In genomic region chr11:98550311-98550974, GRCm38 (mm10) we compare ENCODE assay signal across 8 mouse cellular contexts. TPM values are rescaled to one million over a fixed set of nuclear protein-coding genes. Genes with fewer than 3 reads are reported as not detected.
A peak's percentile ranks its signal among the peaks of the same experiment; 100 is the strongest.
DNase-seq lines count a peak whose midpoint lies in the region; ATAC-seq lines count a peak whose summit lies in the region.

No protein-coding gene starts in this region.

- peak overlapping the region; percentile 85 for H3K4me2 ChIP-seq in forebrain, embryonic 11.5 days (ENCODE audit: low read depth, low read length, severe bottlenecking)
- peak overlapping the region; percentile 75 for H3K4me2 ChIP-seq in liver, embryonic 11.5 days

- WGBS in forebrain, embryonic 11.5 days = 17% methylated on average over 20 of the region's 20 CpGs
- WGBS in liver, embryonic 11.5 days = 17% methylated on average over 20 of the region's 20 CpGs

- no peak for DNase-seq in forebrain, embryonic 11.5 days (ENCODE audit: low spot score)
- no peak for DNase-seq in liver, embryonic 11.5 days (ENCODE audit: low spot score)
- no peak for DNase-seq in frontal cortex, adult 2 months (ENCODE audit: extremely low spot score in 1 of 2, low spot score in 1 of 2)
- DNase-seq in cerebellum, adult 11-12 months = no peak
- DNase-seq in adrenal gland, postnatal 10 days = no peak

- no peak for ATAC-seq in megakaryocyte, adult 5-6 weeks (ENCODE audit: poor library complexity, severe bottlenecking)
- no peak for ATAC-seq in forebrain, embryonic 11.5 days (replicated peaks; ENCODE audit: low FRiP score)
- no peak for ATAC-seq in liver, embryonic 11.5 days (replicated peaks; ENCODE audit: low FRiP score)
- peak; percentile 52 for ATAC-seq in neutrophil, adult 5-6 weeks (ENCODE audit: extremely low read depth, insufficient number of reproducible peaks, low FRiP score, poor library complexity, severe bottlenecking)

- H3K9ac ChIP-seq in forebrain, embryonic 11.5 days (ENCODE audit: low read length) = peak overlapping the region; percentile 67
- H3K9ac ChIP-seq in liver, embryonic 11.5 days (ENCODE audit: low read depth, low read length) = peak overlapping the region; percentile 65

- H3K9me3 ChIP-seq in megakaryocyte, embryonic 14.5 days = 0 out of 2 replicates have a peak, but pooled peaks cover 2% of the 10 kb centered on the region
- no peaks in the 10 kb centered on the region for H3K9me3 ChIP-seq in forebrain, embryonic 11.5 days (ENCODE audit: control insufficient read depth, low read length)
- no peaks in the 10 kb centered on the region for H3K9me3 ChIP-seq in liver, embryonic 11.5 days (ENCODE audit: control insufficient read depth, low read length)

- no peaks in the 10 kb centered on the region for H3K36me3 ChIP-seq in megakaryocyte, embryonic 14.5 days (replicated peaks; ENCODE audit: low read length)
- no peaks in the 10 kb centered on the region for H3K36me3 ChIP-seq in forebrain, embryonic 11.5 days (ENCODE audit: control insufficient read depth, insufficient read depth, low read length)
- no peaks in the 10 kb centered on the region for H3K36me3 ChIP-seq in liver, embryonic 11.5 days (ENCODE audit: control insufficient read depth, insufficient read depth, low read length)

- peaks cover 43% of the 10 kb centered on the region for H3K27me3 ChIP-seq in megakaryocyte, embryonic 14.5 days (replicated peaks)
- H3K27me3 ChIP-seq in forebrain, embryonic 11.5 days (ENCODE audit: control insufficient read depth, insufficient read depth, low read length) = peaks cover 41% of the 10 kb centered on the region
- peaks cover 43% of the 10 kb centered on the region for H3K27me3 ChIP-seq in liver, embryonic 11.5 days (replicated peaks; ENCODE audit: control insufficient read depth, insufficient read depth, low read length)

- H3K27ac ChIP-seq in forebrain, embryonic 11.5 days (ENCODE audit: low read depth, low read length) = no peak overlapping the region
- H3K27ac ChIP-seq in liver, embryonic 11.5 days (ENCODE audit: low read depth, low read length) = no peak overlapping the region

- H3K4me1 ChIP-seq in megakaryocyte, embryonic 14.5 days = peaks cover 28% of the 10 kb centered on the region
- peaks cover 8% of the 10 kb centered on the region; the same call in 1 of the 2 replicates for H3K4me1 ChIP-seq in forebrain, embryonic 11.5 days (replicated peaks; ENCODE audit: control insufficient read depth, insufficient read depth, low read length)
- peaks cover 11% of the 10 kb centered on the region for H3K4me1 ChIP-seq in liver, embryonic 11.5 days (replicated peaks; ENCODE audit: control insufficient read depth, insufficient read depth, low read length)

- H3K4me3 ChIP-seq in megakaryocyte, embryonic 14.5 days (replicated peaks) = peak overlapping the region; percentile 94
- H3K4me3 ChIP-seq in forebrain, embryonic 11.5 days (ENCODE audit: low read depth, low read length) = peak overlapping the region; percentile 78
- peak overlapping the region; percentile 72 for H3K4me3 ChIP-seq in liver, embryonic 11.5 days (ENCODE audit: low read depth, low read length)

RNA-seq across cellular contexts. Expression of gene Zpbp2, which starts 0.5 kb away (rescaled TPM):
- polyA plus RNA-seq in megakaryocyte, embryonic 14.5 days (2012; ENCODE audit: insufficient read depth, low replicate concordance) = 0.08 TPM in 1 of 2 replicates, not detected in the other
- total RNA-seq in megakaryocyte, adult 5-6 weeks (2015) = 0.34 and 5.4 TPM in 2 replicates
- 0.81 TPM in 1 of 2 replicates, not detected in the other for total RNA-seq in megakaryocyte, adult 5-6 weeks (2017)
- polyA plus RNA-seq in forebrain, embryonic 11.5 days (2014; fragmentation: Nextera tagmentation; extraction: Ambion mirVana) = 0.21 TPM in 2 replicates
- 0.40 and 0.42 TPM in 2 replicates for polyA plus RNA-seq in liver, embryonic 11.5 days (2014; fragmentation: Nextera tagmentation; extraction: Ambion mirVana)
- total RNA-seq in neutrophil, adult 5-6 weeks (2017) = 2.4 and 7.5 TPM in 2 replicates
- polyA plus RNA-seq in frontal cortex, adult 2 months (2012; rRNA removed) = 0.10 TPM in 1 of 2 replicates, not detected in the other
- total RNA-seq in adrenal gland, postnatal 10 days (2021) = under 1 TPM in 1 of 2 experiments, not detected in 1; 0.48 TPM

RNA-seq across cellular contexts. Expression of gene Ikzf3, which starts 4.6 kb away (rescaled TPM):
- polyA plus RNA-seq in megakaryocyte, embryonic 14.5 days (2012; ENCODE audit: insufficient read depth, low replicate concordance) = 0.47 TPM in 1 of 2 replicates, not detected in the other
- total RNA-seq in megakaryocyte, adult 5-6 weeks (2015) = 6.0 and 9.9 TPM in 2 replicates
- 6.6 and 11.0 TPM in 2 replicates for total RNA-seq in megakaryocyte, adult 5-6 weeks (2017)
- 0.08 TPM in 1 of 2 replicates, not detected in the other for polyA plus RNA-seq in forebrain, embryonic 11.5 days (2014; fragmentation: Nextera tagmentation; extraction: Ambion mirVana)
- 0.04 and 0.32 TPM in 2 replicates for polyA plus RNA-seq in liver, embryonic 11.5 days (2014; fragmentation: Nextera tagmentation; extraction: Ambion mirVana)
- 315 and 346 TPM in 2 replicates for total RNA-seq in neutrophil, adult 5-6 weeks (2017)
- polyA plus RNA-seq in frontal cortex, adult 2 months (2012; rRNA removed) = 0.17 and 0.32 TPM in 2 replicates
- 1 to 10 TPM; 3.2 to 4.5 TPM for total RNA-seq in adrenal gland, postnatal 10 days (2021)

RNA-seq across cellular contexts. Expression of gene Ormdl3, which starts 36.7 kb away (rescaled TPM):
- 106 and 188 TPM in 2 replicates for polyA plus RNA-seq in megakaryocyte, embryonic 14.5 days (2012; ENCODE audit: insufficient read depth, low replicate concordance)
- total RNA-seq in megakaryocyte, adult 5-6 weeks (2015) = 5.1 and 7.8 TPM in 2 replicates
- 6.3 and 8.8 TPM in 2 replicates for total RNA-seq in megakaryocyte, adult 5-6 weeks (2017)
- 8.6 and 11.2 TPM in 2 replicates for polyA plus RNA-seq in forebrain, embryonic 11.5 days (2014; fragmentation: Nextera tagmentation; extraction: Ambion mirVana)
- polyA plus RNA-seq in liver, embryonic 11.5 days (2014; fragmentation: Nextera tagmentation; extraction: Ambion mirVana) = 10.9 and 11.7 TPM in 2 replicates
- 18.6 and 23.8 TPM in 2 replicates for total RNA-seq in neutrophil, adult 5-6 weeks (2017)
- polyA plus RNA-seq in frontal cortex, adult 2 months (2012; rRNA removed) = 54.6 and 57.1 TPM in 2 replicates
- 100 to 1,000 TPM; 135 to 143 TPM for total RNA-seq in adrenal gland, postnatal 10 days (2021)

RNA-seq across cellular contexts. Expression of gene Lrrc3c, which starts 47.6 kb away (rescaled TPM):
- polyA plus RNA-seq in megakaryocyte, embryonic 14.5 days (2012; ENCODE audit: insufficient read depth, low replicate concordance) = not detected in 2 replicates
- total RNA-seq in megakaryocyte, adult 5-6 weeks (2015) = not detected in 2 replicates
- not detected in 2 replicates for total RNA-seq in megakaryocyte, adult 5-6 weeks (2017)
- not detected in 2 replicates for polyA plus RNA-seq in forebrain, embryonic 11.5 days (2014; fragmentation: Nextera tagmentation; extraction: Ambion mirVana)
- not detected in 2 replicates for polyA plus RNA-seq in liver, embryonic 11.5 days (2014; fragmentation: Nextera tagmentation; extraction: Ambion mirVana)
- not detected in 2 replicates for total RNA-seq in neutrophil, adult 5-6 weeks (2017)
- not detected in 2 replicates for polyA plus RNA-seq in frontal cortex, adult 2 months (2012; rRNA removed)
- not detected for total RNA-seq in adrenal gland, postnatal 10 days (2021)
